Mouse (Mus musculus): ENCODE results near the gene Klhdc1. TPM values are rescaled to one million over a fixed set of nuclear protein-coding genes. Genes with fewer than 3 reads are reported as not detected.
A peak's percentile ranks its signal among the peaks of the same experiment; 100 is the strongest.

Gene Klhdc1
- polyA plus RNA-seq (2015; fragmentation: Nextera tagmentation; extraction: Ambion mirVana): 9.1 and 10.5 TPM in 2 replicates

- ATAC-seq: no peak
Measured at GRCm38 (mm10) chr12:69240876-69241275, at the start of gene Klhdc1. TSS of gene Klhdc1 (plus strand) at chr12:69241176.

GRCm38 (mm10) chr12:69191396-69191795 lies 49.6 kb upstream of the Klhdc1 start:
- H3K4me2 ChIP-seq (replicated peaks): no peak overlapping the region
- no peaks in the 10 kb centered on the region for H3K9me3 ChIP-seq
- peaks cover 20% of the 10 kb centered on the region for H3K4me1 ChIP-seq (replicated peaks)
- H3K27ac ChIP-seq: no peak overlapping the region
- no peaks in the 10 kb centered on the region for H3K27me3 ChIP-seq
- 95% methylated on average over 5 of the region's 5 CpGs for WGBS
- ATAC-seq: no peak
- no peak overlapping the region for H3K4me3 ChIP-seq (replicated peaks)
- no peak overlapping the region for H3K9ac ChIP-seq (replicated peaks)
- H3K36me3 ChIP-seq: peaks cover 27% of the 10 kb centered on the region

More at GRCm38 (mm10) chr12:69240876-69241275, at the start of gene Klhdc1:
- Histone ChIP-seq H3K9ac (replicated peaks) (peak within 1 kb of the TSS; percentile 92), H3K9me3 (no peaks in the 10 kb centered on the region), H3K4me1 (replicated peaks) (peaks cover 9% of the 10 kb centered on the region), H3K4me2 (replicated peaks) (peak within 1 kb of the TSS; percentile 65), H3K27ac (peak within 1 kb of the TSS; percentile 85), H3K4me3 (replicated peaks) (peak within 1 kb of the TSS; percentile 68), H3K36me3 (no peaks in the 10 kb centered on the region), H3K27me3 (no peaks in the 10 kb centered on the region)
- 65% methylated on average over 6 of the region's 6 CpGs for WGBS

DNA sequence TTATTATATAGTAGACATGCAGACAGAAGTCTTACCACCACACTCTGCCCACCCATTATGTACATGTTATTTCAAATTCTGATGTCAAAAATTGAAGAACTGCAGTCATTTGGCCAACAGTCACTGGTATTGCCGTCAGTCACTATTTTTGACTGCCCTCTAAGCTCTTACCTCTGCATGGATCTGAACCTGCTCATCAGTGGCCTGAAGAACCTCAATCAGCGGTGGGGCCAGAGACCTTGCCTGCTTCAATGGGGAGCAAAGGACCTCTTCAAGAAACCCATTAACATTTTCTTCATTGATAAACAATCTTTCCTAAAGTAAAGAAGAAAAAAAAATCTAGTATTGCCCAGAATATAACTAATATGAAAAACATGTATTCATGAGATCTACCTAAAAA lies 48.3 kb upstream of the Klhdc1 start:
- H3K27me3 ChIP-seq: no peaks in the 10 kb centered on the region
- peaks cover 14% of the 10 kb centered on the region for H3K4me1 ChIP-seq (replicated peaks)
- H3K9me3 ChIP-seq: no peaks in the 10 kb centered on the region
- H3K4me3 ChIP-seq (replicated peaks): no peak overlapping the region
- H3K9ac ChIP-seq (replicated peaks): no peak overlapping the region
- H3K27ac ChIP-seq: no peak overlapping the region
- H3K4me2 ChIP-seq (replicated peaks): no peak overlapping the region
- ATAC-seq: no peak
- 92% methylated on average over 2 of the region's 2 CpGs for WGBS
- peaks cover 23% of the 10 kb centered on the region for H3K36me3 ChIP-seq

DNA sequence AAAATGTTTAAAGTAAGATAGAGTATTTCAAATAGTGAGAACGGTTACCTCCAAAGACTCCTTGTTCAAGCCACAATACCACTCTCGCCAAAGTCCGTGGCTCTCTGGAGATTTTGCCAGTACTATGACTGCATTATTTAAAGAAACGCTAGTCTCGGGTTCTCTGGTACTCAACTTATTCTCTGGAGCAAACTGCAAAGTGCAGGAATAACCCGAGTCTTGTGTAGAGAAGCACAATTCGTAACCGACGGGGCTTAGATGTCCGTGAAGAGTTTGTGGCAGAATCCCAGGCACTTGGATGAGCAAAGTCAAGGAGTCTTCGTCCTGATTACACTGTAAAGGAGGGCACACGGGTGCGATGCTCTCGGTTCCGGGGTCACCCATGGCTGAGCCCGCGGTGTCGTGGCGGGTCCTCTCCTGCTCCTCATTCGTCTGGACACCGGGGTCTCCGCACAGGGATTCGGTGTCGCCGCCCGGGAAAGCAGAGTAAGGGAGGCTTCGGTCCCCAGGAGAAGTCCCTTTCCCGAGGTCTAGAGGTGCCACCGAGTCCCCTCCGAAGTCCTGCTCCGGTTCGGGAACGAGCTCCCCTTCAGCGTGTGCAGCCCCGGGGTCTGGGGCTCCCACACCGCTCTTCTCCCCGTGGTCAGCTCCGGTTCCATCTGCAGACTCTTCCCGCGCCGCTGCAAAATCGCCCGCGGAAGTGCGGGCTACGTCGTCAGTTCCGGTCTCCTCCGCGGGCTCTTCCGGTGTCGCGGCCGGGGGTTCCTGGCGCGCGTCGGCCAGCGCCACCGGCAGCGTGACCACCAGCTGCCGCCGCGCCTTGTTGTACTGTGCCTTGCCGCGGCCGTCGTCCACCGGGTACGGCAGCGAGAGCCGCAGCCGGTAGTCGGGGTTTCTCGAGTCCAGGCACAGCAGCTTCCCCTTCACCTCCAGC lies 44.3 kb upstream of the Klhdc1 start, which contains the start of gene Gm49383:
Gene Gm49383, minus strand, starts transcription at position 661 of the 934 bp plus-strand sequence.
- ATAC-seq: peak; percentile 90
- peak within 1 kb of the TSS; percentile 89 for H3K27ac ChIP-seq
- H3K36me3 ChIP-seq: peaks cover 13% of the 10 kb centered on the region
- H3K4me1 ChIP-seq (replicated peaks): peaks cover 31% of the 10 kb centered on the region
- H3K27me3 ChIP-seq: no peaks in the 10 kb centered on the region
- H3K4me2 ChIP-seq (replicated peaks): peak within 1 kb of the TSS; percentile 96
- WGBS: under 1% methylated on average over 75 of the region's 75 CpGs
- peak within 1 kb of the TSS; percentile 89 for H3K9ac ChIP-seq (replicated peaks)
- no peaks in the 10 kb centered on the region for H3K9me3 ChIP-seq
- H3K4me3 ChIP-seq (replicated peaks): peak within 1 kb of the TSS; percentile 96

DNA sequence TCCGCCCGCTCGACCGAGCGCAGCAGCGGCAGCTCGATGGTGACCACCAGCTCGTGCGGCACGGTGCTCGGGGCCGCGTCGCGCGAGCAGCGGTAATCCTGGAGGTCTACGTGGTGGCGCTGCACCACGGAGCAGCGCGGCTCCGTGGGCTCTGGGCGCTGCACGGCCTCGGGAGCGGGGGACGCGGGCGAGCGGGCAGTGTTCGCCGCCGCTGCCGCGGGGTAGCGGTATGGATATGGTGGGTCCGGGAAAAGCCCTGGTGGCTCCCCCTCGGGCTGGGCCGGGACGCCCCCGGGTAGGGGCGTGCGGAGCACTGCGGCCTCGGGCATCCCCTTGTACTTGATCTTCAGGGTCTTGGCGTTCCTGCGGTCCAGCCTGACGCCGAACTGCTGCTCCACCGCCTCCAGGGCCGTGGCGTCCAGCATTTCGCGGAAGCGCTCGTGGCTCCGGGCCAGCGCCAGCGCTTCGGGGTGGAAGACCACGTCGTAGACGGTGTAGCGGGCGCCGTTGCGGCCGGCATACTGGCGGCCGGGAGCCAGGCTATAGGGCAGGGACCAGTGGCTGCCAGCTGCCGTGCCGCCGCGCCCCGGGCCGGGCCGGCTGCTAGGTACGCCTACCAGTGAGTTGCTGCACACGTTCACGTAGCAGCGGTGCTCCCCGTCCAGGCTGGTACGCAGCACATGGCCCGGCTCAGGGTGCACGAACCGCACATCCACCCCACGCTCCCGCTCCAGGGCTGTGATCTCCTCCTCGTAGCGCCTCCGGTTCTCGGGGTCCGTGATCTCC lies 43.4 kb upstream of the Klhdc1 start:
- peak overlapping the region; percentile 96 for H3K4me2 ChIP-seq (replicated peaks)
- H3K27ac ChIP-seq: peak overlapping the region; percentile 89
- H3K36me3 ChIP-seq: peaks cover 21% of the 10 kb centered on the region
- no peaks in the 10 kb centered on the region for H3K9me3 ChIP-seq
- peak; percentile 83 for ATAC-seq
- peak overlapping the region; percentile 96 for H3K4me3 ChIP-seq (replicated peaks)
- WGBS: under 1% methylated on average over 94 of the region's 94 CpGs
- no peaks in the 10 kb centered on the region for H3K27me3 ChIP-seq
- H3K9ac ChIP-seq (replicated peaks): peak overlapping the region; percentile 89
- H3K4me1 ChIP-seq (replicated peaks): peaks cover 31% of the 10 kb centered on the region

DNA sequence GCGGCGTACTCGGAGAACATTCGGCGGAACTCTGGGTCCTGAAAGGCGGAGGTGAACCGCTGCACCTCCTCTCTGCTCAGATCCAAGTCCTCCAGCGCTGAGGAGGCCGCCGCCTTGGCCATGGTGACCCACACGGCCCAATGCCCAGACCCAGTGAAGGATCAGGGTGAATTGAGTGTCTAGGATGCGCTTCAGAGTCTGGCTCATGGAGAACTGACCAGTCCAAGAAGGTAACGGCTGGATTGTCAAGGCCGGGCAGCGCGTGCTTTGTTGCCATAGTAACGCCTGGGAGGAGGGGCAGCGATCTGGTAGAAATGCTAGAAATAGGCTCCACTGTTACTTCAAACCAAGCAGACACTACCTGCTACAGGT lies 42.8 kb upstream of the Klhdc1 start, which contains the start of gene Dnaaf2:
Gene Dnaaf2, minus strand, starts transcription at position 266 of the 372 bp plus-strand sequence.
- Histone ChIP-seq H3K9ac (replicated peaks) (peak within 1 kb of the TSS; percentile 89), H3K9me3 (no peaks in the 10 kb centered on the region), H3K27ac (peak within 1 kb of the TSS; percentile 89), H3K4me2 (replicated peaks) (peak within 1 kb of the TSS; percentile 96), H3K4me3 (replicated peaks) (peak within 1 kb of the TSS; percentile 96), H3K36me3 (peaks cover 23% of the 10 kb centered on the region), H3K27me3 (no peaks in the 10 kb centered on the region), H3K4me1 (replicated peaks) (peaks cover 31% of the 10 kb centered on the region)
- WGBS: 0% methylated on average over 18 of the region's 18 CpGs
- ATAC-seq: peak; percentile 61

- Histone ChIP-seq H3K9ac (replicated peaks) (no peak overlapping the region), H3K27me3 (no peaks in the 10 kb centered on the region), H3K9me3 (no peaks in the 10 kb centered on the region), H3K4me3 (replicated peaks) (peak overlapping the region; percentile 96; the same call in 1 of the 2 replicates), H3K36me3 (peaks cover 23% of the 10 kb centered on the region), H3K4me1 (replicated peaks) (peaks cover 31% of the 10 kb centered on the region), H3K27ac (no peak overlapping the region), H3K4me2 (replicated peaks) (peak overlapping the region; percentile 96; the same call in 1 of the 2 replicates)
- no peak for ATAC-seq
Measured at GRCm38 (mm10) chr12:69198985-69199384, 42.0 kb upstream of the Klhdc1 start.

- Histone ChIP-seq H3K27ac (no peak within 1 kb of the TSS), H3K9me3 (no peaks in the 10 kb centered on the region), H3K9ac (replicated peaks) (no peak within 1 kb of the TSS), H3K4me1 (replicated peaks) (peaks cover 4% of the 10 kb centered on the region; the same call in 1 of the 2 replicates), H3K36me3 (peaks cover 22% of the 10 kb centered on the region), H3K4me2 (replicated peaks) (no peak within 1 kb of the TSS; the same call in 1 of the 2 replicates), H3K27me3 (no peaks in the 10 kb centered on the region), H3K4me3 (replicated peaks) (no peak within 1 kb of the TSS)
- ATAC-seq: peak; percentile 55; the same call in 1 of the 2 replicates
- 67% methylated on average over 16 of the region's 16 CpGs for WGBS
Measured at GRCm38 (mm10) chr12:69204052-69204833, 36.7 kb upstream of the Klhdc1 start, which contains the start of gene Gm49384. TSS of gene Gm49384 (minus strand) at chr12:69204267.

GRCm38 (mm10) chr12:69207396-69207795 lies 33.6 kb upstream of the Klhdc1 start:
- Histone ChIP-seq H3K27ac (no peak overlapping the region), H3K4me3 (replicated peaks) (no peak overlapping the region), H3K27me3 (no peaks in the 10 kb centered on the region), H3K9ac (replicated peaks) (no peak overlapping the region), H3K4me2 (replicated peaks) (no peak overlapping the region), H3K9me3 (no peaks in the 10 kb centered on the region), H3K36me3 (peaks cover 4% of the 10 kb centered on the region), H3K4me1 (replicated peaks) (no peaks in the 10 kb centered on the region; the same call in 1 of the 2 replicates)
- no peak for ATAC-seq
- WGBS: 93% methylated on average over 8 of the region's 8 CpGs

- WGBS: 97% methylated on average over 7 of the region's 7 CpGs
- ATAC-seq: no peak
- Histone ChIP-seq H3K9me3 (no peaks in the 10 kb centered on the region), H3K4me3 (replicated peaks) (no peak overlapping the region), H3K36me3 (no peaks in the 10 kb centered on the region; the same call in none of the 2 replicates), H3K4me1 (replicated peaks) (no peaks in the 10 kb centered on the region; the same call in 1 of the 2 replicates), H3K9ac (replicated peaks) (no peak overlapping the region), H3K27me3 (no peaks in the 10 kb centered on the region), H3K4me2 (replicated peaks) (no peak overlapping the region), H3K27ac (no peak overlapping the region)
Measured at GRCm38 (mm10) chr12:69207926-69208325, 33.0 kb upstream of the Klhdc1 start.

GRCm38 (mm10) chr12:69208520-69208919 lies 32.5 kb upstream of the Klhdc1 start:
- H3K27me3 ChIP-seq: no peaks in the 10 kb centered on the region
- H3K4me3 ChIP-seq (replicated peaks): no peak overlapping the region
- WGBS: 90% methylated on average over 2 of the region's 2 CpGs
- H3K27ac ChIP-seq: no peak overlapping the region
- no peaks in the 10 kb centered on the region for H3K9me3 ChIP-seq
- ATAC-seq: no peak
- H3K36me3 ChIP-seq: peaks cover 4% of the 10 kb centered on the region
- H3K4me2 ChIP-seq (replicated peaks): no peak overlapping the region
- no peaks in the 10 kb centered on the region; the same call in 1 of the 2 replicates for H3K4me1 ChIP-seq (replicated peaks)
- no peak overlapping the region for H3K9ac ChIP-seq (replicated peaks)

All from midbrain, embryonic 13.5 days (tissue).